Mouse (Mus musculus) ES-Bruce4 (cell line): ENCODE measurements around the gene Abhd14a.

Experiments used
- CTCF ChIP-seq: IDR thresholded peaks from one replicate; pipeline ENCODE4 v1.8.1; 2011; ENCODE audit warnings: low read depth, low read length
- EP300 ChIP-seq: IDR thresholded peaks from 2 replicates; pipeline ENCODE4 v1.6.1; 2011; ENCODE audit warnings: low read depth, low read length; ENCODE audit not compliant: insufficient read depth
- POLR2A ChIP-seq: IDR thresholded peaks from one replicate; pipeline ENCODE4 v1.8.1; 2011; ENCODE audit warnings: low read length; ENCODE audit not compliant: insufficient read depth

DNA sequence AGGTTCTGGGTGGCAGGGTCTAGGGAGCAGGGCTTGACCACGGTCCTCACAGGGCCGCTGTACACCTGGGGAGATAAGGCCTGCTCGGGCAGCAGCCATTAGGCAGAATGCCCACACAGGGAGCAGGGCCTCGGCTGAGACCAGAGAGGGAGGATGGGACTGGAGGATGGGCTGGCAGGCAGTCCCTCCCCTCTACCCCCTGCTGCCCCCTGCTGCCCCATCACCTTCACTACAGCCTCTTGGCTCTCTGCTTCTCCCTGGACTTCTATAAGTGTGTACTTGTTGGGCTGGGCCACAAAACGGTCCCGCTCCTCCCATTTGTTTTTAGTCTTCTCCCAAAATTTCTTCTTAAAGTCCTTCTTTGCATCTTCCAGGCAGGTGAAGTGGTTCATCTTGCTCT is 27.0 kb upstream of the Abhd14a start:
- TF ChIP-seq EP300 (0 out of 2 replicates have a peak, but pooled peaks have one; percentile 14), CTCF (peak; percentile 86), POLR2A (no peak)
